Mouse (Mus musculus) cortical plate, adult 2 months (tissue): ENCODE results near the gene Gm44502.

ENCODE experiments used
- CTCF ChIP-seq: fragments of 200-500 bp; IDR thresholded peaks from 2 replicates; pipeline ENCODE4 v1.5.1; 2011; ENCODE audit warnings: mild to moderate bottlenecking, control low read depth, low read length; ENCODE audit not compliant: insufficient read depth; ENCODE audit errors: extremely low read depth
- POLR2A ChIP-seq: fragments of 200-500 bp; IDR thresholded peaks from 2 replicates; pipeline ENCODE4 v1.6.1; 2011; ENCODE audit warnings: mild to moderate bottlenecking, low read length, control low read depth; ENCODE audit not compliant: insufficient read depth; ENCODE audit errors: extremely low read depth

DNA sequence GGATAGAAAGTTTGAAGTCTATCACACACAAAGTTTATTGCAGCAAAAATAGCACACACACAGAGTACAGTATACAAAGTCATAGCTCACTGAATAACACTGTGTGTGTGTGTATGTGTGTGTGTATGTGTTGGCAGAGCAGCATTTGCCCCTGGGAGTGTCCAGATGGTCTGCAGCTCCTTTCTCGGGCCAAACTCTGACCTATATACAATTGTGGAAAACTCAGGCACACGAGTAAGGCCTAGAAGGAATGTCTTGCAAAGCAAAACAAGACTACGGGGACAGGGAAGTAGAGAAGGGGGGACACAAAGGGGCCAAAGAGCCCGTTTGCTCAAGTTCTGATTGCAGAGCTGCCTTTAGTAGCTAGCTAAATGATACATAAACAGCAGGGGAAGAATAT lies 3.5 kb upstream of the Gm44502 start:
- no peak for TF ChIP-seq CTCF
- TF ChIP-seq POLR2A, result no peak
